Mouse (Mus musculus) midbrain, embryonic 10.5 days (tissue): Measurements from ENCODE around the gene Paqr7. TPM values are rescaled to one million over a fixed set of nuclear protein-coding genes. Genes with fewer than 3 reads are reported as not detected.
A peak's percentile ranks its signal among the peaks of the same experiment; 100 is the strongest.

ENCODE experiments used
- DNase-seq: peaks from one replicate; pipeline ENCODE4 v3.0.0-alpha.2; 2017; ENCODE audit warnings: low spot score
- H3K27ac ChIP-seq: fragments of 300-500 bp; sonication (generic); replicated peaks from 2 replicates; pipeline ENCODE4 v1.5.1; 2016; ENCODE audit warnings: mild to moderate bottlenecking
- H3K27me3 ChIP-seq: fragments of 300-500 bp; sonication (generic); 2 replicates; pipeline ENCODE4 v1.6.1; 2016; ENCODE audit warnings: low read depth, mild to moderate bottlenecking; ENCODE audit not compliant: poor library complexity, severe bottlenecking
- H3K36me3 ChIP-seq: fragments of 300-500 bp; sonication (generic); 2 replicates; pipeline ENCODE4 v1.6.1; 2016; ENCODE audit warnings: mild to moderate bottlenecking, moderate library complexity
- H3K4me1 ChIP-seq: fragments of 300-500 bp; sonication (generic); 2 replicates; pipeline ENCODE4 v1.6.1; 2016
- H3K4me3 ChIP-seq: fragments of 300-500 bp; sonication (generic); 2 replicates; pipeline ENCODE4 v1.5.1; 2016; ENCODE audit warnings: mild to moderate bottlenecking, moderate library complexity
- H3K9me3 ChIP-seq: fragments of 300-500 bp; sonication (generic); replicated peaks from 2 replicates; pipeline ENCODE4 v1.6.1; 2016; ENCODE audit warnings: mild to moderate bottlenecking
- WGBS: fragments of 180-500 bp; shearing (Covaris S2); methylation state at CpG from one replicate; pipeline ENCODE4 v1.1.7; 2016; 5-methylcytosine and 5-hydroxymethylcytosine counted together
- polyA plus RNA-seq: library from polyadenylated mRNA; unstranded; fragments of >200 nt; fragmentation: Nextera tagmentation; extraction: Ambion mirVana; gene quantifications from 2 replicates; pipeline ENCODE4 v1.2.1, GENCODE M21; 2016

Gene Paqr7
- polyA plus RNA-seq, 1 experiment from 2014 or later = 3.6 TPM

DNA sequence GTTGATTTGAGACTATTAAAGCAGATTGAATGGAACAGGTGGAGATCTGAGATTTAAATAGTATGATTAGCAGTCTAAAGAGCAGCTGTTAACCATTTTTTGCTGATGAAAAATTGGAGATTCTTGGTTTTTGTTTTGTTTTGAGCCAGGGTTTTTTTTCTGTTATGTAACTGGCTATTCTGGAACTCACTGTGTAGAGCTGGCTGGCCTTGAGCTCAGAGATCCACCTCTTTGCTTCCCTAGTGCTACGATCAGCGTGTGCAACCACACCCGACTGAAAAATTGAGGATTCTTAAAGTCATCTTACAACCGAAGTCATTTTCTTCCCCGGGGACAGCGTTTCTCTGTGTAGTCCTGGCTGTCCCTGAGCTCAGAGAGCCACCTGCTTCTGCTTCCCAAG is 15.2 kb downstream of the Paqr7 start:
- H3K4me3 ChIP-seq = peak overlapping the region; percentile 72
- H3K27ac ChIP-seq = peak overlapping the region; percentile 93
- H3K27me3 ChIP-seq = no peaks in the 10 kb centered on the region
- peaks cover 20% of the 10 kb centered on the region; the same call in 1 of the 2 replicates for H3K36me3 ChIP-seq
- 80% methylated on average over 6 of the region's 6 CpGs for WGBS
- H3K9me3 ChIP-seq = no peaks in the 10 kb centered on the region
- DNase-seq = no peak
- H3K4me1 ChIP-seq = peaks cover 43% of the 10 kb centered on the region

DNA sequence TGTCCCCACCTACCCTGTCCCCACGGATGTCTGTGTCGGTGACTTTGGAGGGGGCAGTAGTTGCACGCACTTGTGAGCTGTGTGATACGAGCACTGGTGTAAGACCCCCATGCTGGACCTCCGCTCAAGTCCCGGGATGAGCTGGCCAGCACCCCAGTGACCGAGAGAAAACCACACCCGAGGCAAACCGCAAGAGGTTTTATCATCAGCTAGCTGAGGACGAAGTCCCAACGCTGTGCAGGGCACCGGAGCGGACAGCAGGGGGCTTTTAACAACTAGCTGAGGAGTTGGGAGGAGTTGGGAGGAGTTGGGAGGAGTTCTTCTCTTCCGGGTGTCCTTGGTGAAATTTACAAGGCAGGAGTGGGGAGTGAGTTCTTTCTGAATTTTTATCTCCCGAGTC is 16.3 kb downstream of the Paqr7 start:
- H3K4me3 ChIP-seq = peak overlapping the region; percentile 39
- peak; percentile 54 for DNase-seq
- H3K9me3 ChIP-seq = no peaks in the 10 kb centered on the region
- 0 out of 2 replicates have a peak overlapping the region, but pooled peaks have one; percentile 3 for H3K27ac ChIP-seq
- peaks cover 45% of the 10 kb centered on the region for H3K4me1 ChIP-seq
- WGBS = 39% methylated on average over 15 of the region's 15 CpGs
- H3K36me3 ChIP-seq = peaks cover 26% of the 10 kb centered on the region
- no peaks in the 10 kb centered on the region for H3K27me3 ChIP-seq

DNA sequence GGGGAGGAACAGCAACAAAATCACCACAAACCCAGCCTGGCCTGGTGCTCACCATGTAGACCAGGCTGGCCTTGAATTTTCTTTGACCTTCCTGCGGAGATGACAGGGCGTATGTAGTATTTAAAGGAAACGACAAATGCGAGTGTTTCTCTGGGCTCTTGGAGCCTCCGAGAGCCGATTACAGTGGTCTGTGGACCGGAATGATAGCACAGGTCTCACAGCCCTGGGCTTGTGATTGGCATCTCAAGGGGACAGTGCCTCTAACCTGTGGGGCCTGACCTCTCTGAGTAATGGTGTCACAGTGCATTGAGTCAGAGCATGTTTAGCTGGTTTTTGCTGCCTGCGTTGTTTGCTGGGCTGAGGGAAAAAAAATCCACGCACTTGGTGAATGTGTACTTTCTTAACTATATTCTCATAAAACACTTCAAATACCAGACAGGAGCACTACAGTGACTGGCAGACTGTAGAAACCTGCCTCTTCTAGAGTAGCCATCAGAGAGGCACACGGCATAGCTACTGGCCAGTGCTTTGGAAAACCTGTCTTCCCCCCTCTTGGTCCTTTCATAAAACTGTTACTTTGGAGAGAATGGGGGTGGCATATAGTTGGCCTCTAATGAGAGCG is 17.9 kb downstream of the Paqr7 start:
- 91% methylated on average over 11 of the region's 11 CpGs for WGBS
- Histone ChIP-seq H3K4me3 (no peak overlapping the region), H3K4me1 (peaks cover 45% of the 10 kb centered on the region), H3K27me3 (no peaks in the 10 kb centered on the region), H3K27ac (no peak overlapping the region), H3K9me3 (no peaks in the 10 kb centered on the region), H3K36me3 (peaks cover 34% of the 10 kb centered on the region)
- DNase-seq = no peak

DNA sequence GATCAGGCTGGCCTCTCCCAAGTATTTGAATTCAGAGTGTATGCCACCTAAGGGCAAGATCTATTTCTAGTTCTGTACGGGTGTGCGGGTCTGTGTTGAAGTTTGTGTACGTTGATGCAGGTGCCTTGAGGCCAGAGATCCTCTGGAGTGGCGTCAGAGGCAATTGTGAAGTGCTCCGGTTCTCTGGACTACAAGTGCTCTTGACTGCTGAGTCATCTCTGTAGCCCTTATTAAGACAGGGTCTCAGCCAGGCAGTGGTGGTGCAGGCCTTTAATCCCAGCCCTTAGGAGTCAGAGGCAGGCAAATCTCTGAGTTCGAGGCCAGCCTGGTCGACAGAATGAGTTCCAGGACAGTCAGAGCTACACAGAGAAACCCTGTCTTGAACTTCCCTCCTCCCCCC is 19.1 kb downstream of the Paqr7 start:
- no peak for DNase-seq
- Histone ChIP-seq H3K4me1 (peaks cover 42% of the 10 kb centered on the region), H3K4me3 (no peak overlapping the region), H3K27ac (no peak overlapping the region), H3K27me3 (no peaks in the 10 kb centered on the region), H3K9me3 (no peaks in the 10 kb centered on the region), H3K36me3 (peaks cover 45% of the 10 kb centered on the region)
- WGBS = 82% methylated on average over 7 of the region's 7 CpGs

DNA sequence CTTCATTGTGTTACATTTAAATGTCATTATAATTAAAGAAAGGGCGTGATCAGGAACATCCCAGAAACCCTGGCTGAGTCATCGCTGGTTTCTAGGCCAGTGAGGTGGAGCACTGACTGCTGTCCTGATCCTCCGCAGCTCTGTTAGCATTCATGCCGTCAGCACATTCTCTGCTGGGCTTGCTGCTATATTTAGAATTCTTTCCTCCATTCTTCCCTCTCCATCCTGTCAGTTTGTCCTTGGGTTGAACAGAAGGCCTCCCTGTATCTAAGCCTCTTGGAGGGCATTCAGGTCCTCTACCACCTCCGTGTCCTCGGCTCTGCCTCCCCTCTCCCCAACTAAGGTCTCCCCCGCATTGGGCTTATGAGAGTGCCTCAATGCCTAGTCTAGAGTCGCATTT is 20.5 kb downstream of the Paqr7 start:
- H3K36me3 ChIP-seq = peaks cover 58% of the 10 kb centered on the region
- no peaks in the 10 kb centered on the region for H3K9me3 ChIP-seq
- no peak overlapping the region for H3K4me3 ChIP-seq
- no peaks in the 10 kb centered on the region for H3K27me3 ChIP-seq
- 91% methylated on average over 8 of the region's 8 CpGs for WGBS
- DNase-seq = no peak
- no peak overlapping the region; the same call in 1 of the 2 replicates for H3K27ac ChIP-seq
- H3K4me1 ChIP-seq = peaks cover 29% of the 10 kb centered on the region

DNA sequence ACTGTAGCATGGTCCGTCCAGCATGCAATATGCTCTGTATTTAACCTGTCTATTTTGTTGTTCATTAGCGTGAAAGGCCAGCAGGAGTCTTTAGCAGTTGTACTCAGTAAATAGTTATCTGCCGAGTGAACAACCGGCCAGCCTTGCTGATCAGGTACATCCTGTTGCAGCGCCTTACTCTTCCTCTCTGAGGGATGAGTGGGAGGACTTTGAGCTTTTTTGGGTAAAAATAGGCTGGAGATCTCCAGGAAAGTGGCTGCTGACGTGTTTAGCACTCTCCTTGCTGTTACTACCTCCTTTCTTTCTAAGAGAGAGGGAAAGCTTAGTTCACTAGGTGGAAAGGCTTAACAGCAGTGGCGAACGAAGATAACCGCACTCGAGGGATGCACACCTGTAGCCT is 21.2 kb downstream of the Paqr7 start:
- Histone ChIP-seq H3K9me3 (no peaks in the 10 kb centered on the region), H3K4me1 (peaks cover 21% of the 10 kb centered on the region), H3K27me3 (no peaks in the 10 kb centered on the region), H3K27ac (no peak overlapping the region), H3K36me3 (peaks cover 62% of the 10 kb centered on the region), H3K4me3 (no peak overlapping the region)
- WGBS = 91% methylated on average over 10 of the region's 10 CpGs
- DNase-seq = no peak

DNA sequence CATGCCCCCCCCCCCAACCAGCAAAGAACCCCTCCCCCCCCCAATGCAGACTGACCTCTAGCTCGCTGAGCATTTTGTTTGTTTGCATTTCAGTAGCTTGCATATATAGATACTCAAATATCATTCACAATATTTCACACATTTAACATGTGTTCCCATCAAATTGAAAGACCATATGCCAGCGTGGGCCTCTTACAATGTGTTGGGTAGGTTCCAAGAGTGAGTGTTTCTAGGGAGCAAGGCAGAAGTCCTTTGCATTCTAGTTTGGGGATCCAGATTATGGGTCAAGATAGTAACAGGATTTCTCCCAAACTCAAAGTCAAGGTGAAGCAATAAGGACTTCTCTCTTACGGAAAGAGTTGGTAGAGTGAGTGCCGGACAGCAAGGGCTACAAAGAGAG is 22.0 kb downstream of the Paqr7 start:
- Histone ChIP-seq H3K27ac (no peak overlapping the region), H3K4me1 (peaks cover 15% of the 10 kb centered on the region; the same call in 1 of the 2 replicates), H3K27me3 (no peaks in the 10 kb centered on the region), H3K36me3 (peaks cover 68% of the 10 kb centered on the region), H3K4me3 (no peak overlapping the region), H3K9me3 (no peaks in the 10 kb centered on the region)
- 95% methylated on average over 4 of the region's 4 CpGs for WGBS
- no peak for DNase-seq

DNA sequence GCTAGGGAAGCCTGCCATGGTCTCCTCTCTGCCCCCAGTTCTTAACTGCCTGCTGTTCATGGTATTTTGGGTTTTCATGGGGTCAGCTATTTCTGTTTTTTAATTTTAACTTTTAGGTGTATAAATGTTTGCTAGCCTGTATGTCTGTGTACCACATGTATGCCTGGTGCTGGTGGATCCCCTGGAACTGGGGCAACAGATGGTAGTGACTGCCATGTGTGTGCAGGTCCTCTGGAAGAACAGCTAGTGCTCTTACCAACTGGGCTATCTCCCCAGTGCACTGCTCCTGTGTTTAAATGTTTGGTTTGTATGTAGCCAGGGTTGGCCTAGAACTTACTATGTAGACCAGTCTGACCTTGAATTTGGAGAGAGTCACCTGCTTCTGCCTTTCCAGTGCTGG is 22.8 kb downstream of the Paqr7 start:
- Histone ChIP-seq H3K4me1 (peaks cover 8% of the 10 kb centered on the region; the same call in 1 of the 2 replicates), H3K27ac (no peak overlapping the region), H3K4me3 (no peak overlapping the region), H3K36me3 (peaks cover 68% of the 10 kb centered on the region), H3K27me3 (no peaks in the 10 kb centered on the region), H3K9me3 (no peaks in the 10 kb centered on the region)
- DNase-seq = no peak

DNA sequence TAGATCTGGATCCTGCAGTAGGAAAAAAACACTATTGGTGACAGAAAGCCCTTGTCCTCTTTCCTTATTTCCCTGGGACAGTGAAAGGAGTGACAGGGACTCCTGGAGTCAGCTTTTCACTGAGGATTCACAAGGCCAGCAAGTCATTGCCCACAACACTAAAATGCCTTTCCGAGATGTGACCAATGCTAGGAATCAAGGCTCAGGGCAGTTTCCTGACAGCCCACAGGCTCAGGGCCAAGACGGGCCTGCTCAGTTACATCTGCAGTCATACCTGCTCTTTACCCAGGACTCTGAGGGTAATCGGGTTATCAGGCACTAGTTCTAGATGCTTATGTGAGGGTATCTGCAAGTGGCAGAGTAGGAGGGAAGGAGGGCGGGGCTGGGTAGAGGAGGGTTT is 26.9 kb downstream of the Paqr7 start:
- H3K27ac ChIP-seq = no peak overlapping the region
- 89% methylated on average over 4 of the region's 4 CpGs for WGBS
- H3K4me1 ChIP-seq = no peaks in the 10 kb centered on the region
- no peak for DNase-seq
- H3K9me3 ChIP-seq = no peaks in the 10 kb centered on the region
- H3K36me3 ChIP-seq = peaks cover 91% of the 10 kb centered on the region
- no peaks in the 10 kb centered on the region for H3K27me3 ChIP-seq
- H3K4me3 ChIP-seq = no peak overlapping the region

DNA sequence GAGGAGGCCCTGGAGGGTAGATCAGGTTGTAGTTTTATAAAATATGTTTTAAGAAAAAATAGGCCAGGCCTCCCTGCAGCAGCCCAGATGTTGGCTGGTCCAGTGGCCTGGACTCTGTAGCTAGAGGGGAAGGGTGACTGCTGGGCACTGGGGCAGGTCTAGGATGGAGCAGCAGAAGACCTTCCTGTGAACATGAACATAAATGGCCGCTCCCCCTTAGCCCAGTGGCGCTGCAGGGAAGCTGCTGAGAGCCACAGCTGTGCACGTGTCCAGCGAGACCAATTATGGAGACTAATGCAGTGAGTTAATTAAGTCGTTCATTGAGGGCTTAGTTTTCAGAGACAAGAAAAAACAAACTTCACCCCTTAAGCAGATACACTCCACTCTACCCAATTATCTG is 29.3 kb downstream of the Paqr7 start:
- no peak overlapping the region for H3K27ac ChIP-seq
- H3K9me3 ChIP-seq = no peaks in the 10 kb centered on the region
- no peak overlapping the region for H3K4me3 ChIP-seq
- no peaks in the 10 kb centered on the region for H3K27me3 ChIP-seq
- DNase-seq = no peak
- 87% methylated on average over 5 of the region's 5 CpGs for WGBS
- H3K4me1 ChIP-seq = no peaks in the 10 kb centered on the region
- H3K36me3 ChIP-seq = peaks cover 100% of the 10 kb centered on the region

DNA sequence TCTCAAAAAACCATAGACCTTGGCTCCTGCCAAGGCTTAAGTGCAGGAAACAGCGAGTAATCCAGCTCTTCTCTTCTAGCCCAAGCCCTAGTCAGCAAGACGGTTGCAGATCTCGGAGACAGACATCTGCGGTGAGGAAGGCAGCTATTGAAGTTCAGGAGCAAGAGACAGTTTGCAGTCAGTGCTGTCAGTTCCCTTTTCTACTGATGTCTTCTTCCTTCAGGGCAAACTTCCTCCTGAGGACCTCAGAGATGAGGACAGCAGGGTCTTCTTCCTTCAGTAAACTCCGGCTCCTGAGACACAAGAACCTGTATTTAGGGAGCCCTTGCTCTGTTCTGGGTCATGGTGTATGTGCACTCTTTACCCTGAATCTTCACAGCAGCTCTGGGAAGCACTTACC is 29.7 kb downstream of the Paqr7 start:
- H3K36me3 ChIP-seq = peaks cover 100% of the 10 kb centered on the region

DNA sequence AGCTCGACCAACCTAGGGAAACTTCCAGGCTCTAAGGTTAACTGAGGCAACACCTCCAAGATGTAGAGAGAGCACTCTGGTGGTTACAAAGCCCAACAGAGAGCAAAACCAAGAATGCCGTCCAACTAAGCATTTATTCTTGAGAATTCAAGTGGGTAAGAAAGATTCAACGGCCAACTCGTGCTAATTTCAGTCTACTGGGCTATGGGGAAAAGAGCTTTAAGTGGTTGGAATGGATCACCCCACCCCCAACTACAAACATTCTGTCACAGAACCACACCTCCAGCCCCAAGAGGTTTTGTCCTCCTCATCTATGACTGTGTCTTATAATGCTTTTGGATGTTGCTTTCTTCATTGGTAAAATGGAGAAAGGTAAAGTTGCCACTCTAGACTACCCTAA is 36.4 kb downstream of the Paqr7 start:
- Histone ChIP-seq H3K9me3 (no peaks in the 10 kb centered on the region), H3K4me1 (peaks cover 23% of the 10 kb centered on the region), H3K4me3 (no peak overlapping the region), H3K36me3 (peaks cover 39% of the 10 kb centered on the region), H3K27me3 (no peaks in the 10 kb centered on the region), H3K27ac (no peak overlapping the region)
- no peak for DNase-seq
- whole genome bisulfite sequencing = 86% methylated on average over 4 of the region's 4 CpGs

More for the DNA sequence above, 29.7 kb downstream of the Paqr7 start:
- no peaks in the 10 kb centered on the region for H3K9me3 ChIP-seq
- no peak for DNase-seq
- no peaks in the 10 kb centered on the region for H3K27me3 ChIP-seq
- no peak overlapping the region for H3K4me3 ChIP-seq
- no peak overlapping the region for H3K27ac ChIP-seq
- 78% methylated on average over 5 of the region's 5 CpGs for WGBS
- no peaks in the 10 kb centered on the region for H3K4me1 ChIP-seq

DNA sequence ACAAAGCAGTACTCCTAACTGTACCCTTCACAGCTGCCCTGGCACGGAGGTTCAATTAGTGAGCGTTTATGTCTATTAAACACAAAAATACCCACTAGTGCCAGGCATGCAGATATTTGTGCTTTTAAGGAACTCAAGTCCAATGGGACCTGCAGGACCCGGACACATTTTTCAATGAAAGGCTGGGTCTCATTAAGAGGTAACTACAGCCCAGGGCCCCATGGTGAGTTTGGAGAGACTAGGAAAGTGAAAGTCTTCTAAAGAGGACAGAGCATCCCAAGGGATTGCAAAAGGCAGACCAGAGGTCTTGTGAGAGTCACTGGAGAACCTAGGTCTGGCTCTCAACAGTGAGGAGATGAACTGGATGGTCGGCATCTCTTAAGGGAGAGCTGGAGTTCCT is 36.9 kb downstream of the Paqr7 start:
- Histone ChIP-seq H3K27ac (no peak overlapping the region), H3K4me3 (peak overlapping the region; percentile 90), H3K4me1 (peaks cover 23% of the 10 kb centered on the region), H3K9me3 (no peaks in the 10 kb centered on the region), H3K36me3 (peaks cover 37% of the 10 kb centered on the region), H3K27me3 (no peaks in the 10 kb centered on the region)
- 87% methylated on average over 4 of the region's 4 CpGs for WGBS
- DNase-seq = no peak
